Mouse (Mus musculus) brown adipose tissue, adult 24 weeks (tissue): Measurements from ENCODE around the gene Frmd6. TPM values are rescaled to one million over a fixed set of nuclear protein-coding genes. Genes with fewer than 3 reads are reported as not detected.

Experiments used
- H3K27ac ChIP-seq: fragments of 200-500 bp; replicated peaks from 2 replicates; pipeline ENCODE4 v1.5.1; 2012; ENCODE audit warnings: low read depth, mild to moderate bottlenecking, low read length
- H3K4me1 ChIP-seq: fragments of 200-500 bp; 2 replicates; pipeline ENCODE4 v1.6.1; 2012; ENCODE audit warnings: low read length, mixed read lengths; ENCODE audit not compliant: control insufficient read depth, insufficient read depth, insufficient read length
- H3K4me3 ChIP-seq: fragments of 200-500 bp; 2 replicates; pipeline ENCODE4 v1.5.1; 2012; ENCODE audit warnings: low read depth, mild to moderate bottlenecking, low read length, moderate library complexity; ENCODE audit not compliant: insufficient read depth
- polyA plus RNA-seq: library from polyadenylated mRNA; stranded (reverse); fragments of >200 nt; gene quantifications from 2 replicates; pipeline ENCODE4 v1.2.4, GENCODE M21; 2012; ENCODE audit not compliant: missing spikeins, insufficient read depth, insufficient read length

The Frmd6 gene
- polyA plus RNA-seq: 5.0 and 5.9 TPM in 2 replicates

GRCm38 (mm10) chr12:70824729-70825650, at the start of gene Frmd6:
TSS of gene Frmd6 (plus strand) at chr12:70825514.
- no peaks in the 10 kb centered on the region; the same call in 1 of the 2 replicates for H3K4me1 ChIP-seq
- peak within 1 kb of the TSS; percentile 80 for H3K4me3 ChIP-seq
- H3K27ac ChIP-seq: peak within 1 kb of the TSS; percentile 98

- no peak overlapping the region for H3K4me3 ChIP-seq
- H3K4me1 ChIP-seq: no peaks in the 10 kb centered on the region
- no peak overlapping the region for H3K27ac ChIP-seq
Measured at GRCm38 (mm10) chr12:70775609-70776008, 49.7 kb upstream of the Frmd6 start.

GRCm38 (mm10) chr12:70776683-70777082, 48.6 kb upstream of the Frmd6 start:
- H3K4me3 ChIP-seq: no peak overlapping the region
- H3K27ac ChIP-seq: no peak overlapping the region

DNA sequence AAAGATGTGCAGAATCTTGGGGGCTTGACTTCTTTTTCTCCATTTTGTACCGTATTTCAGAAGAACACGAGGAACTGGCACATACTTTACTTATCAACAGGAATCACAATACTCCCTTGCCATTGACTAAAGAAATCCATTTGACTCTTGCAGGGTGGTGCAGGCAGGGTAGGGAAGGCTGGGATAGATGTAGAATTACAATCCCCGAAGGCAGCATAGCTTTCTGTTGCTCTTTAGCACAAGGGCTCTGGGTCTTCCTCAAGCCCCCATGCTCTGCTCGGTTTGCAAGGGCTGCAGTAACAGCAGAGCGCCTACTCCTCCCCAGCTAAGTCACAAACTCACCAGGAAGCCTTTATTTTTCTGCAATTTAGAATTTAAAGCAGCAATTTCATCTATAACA, 47.8 kb upstream of the Frmd6 start:
- Histone ChIP-seq H3K4me1 (no peaks in the 10 kb centered on the region), H3K27ac (no peak overlapping the region), H3K4me3 (no peak overlapping the region)

More at GRCm38 (mm10) chr12:70776683-70777082, 48.6 kb upstream of the Frmd6 start:
- H3K4me1 ChIP-seq: no peaks in the 10 kb centered on the region

GRCm38 (mm10) chr12:70777866-70778265, 47.4 kb upstream of the Frmd6 start:
- no peak overlapping the region for H3K4me3 ChIP-seq
- H3K4me1 ChIP-seq: no peaks in the 10 kb centered on the region
- H3K27ac ChIP-seq: no peak overlapping the region

DNA sequence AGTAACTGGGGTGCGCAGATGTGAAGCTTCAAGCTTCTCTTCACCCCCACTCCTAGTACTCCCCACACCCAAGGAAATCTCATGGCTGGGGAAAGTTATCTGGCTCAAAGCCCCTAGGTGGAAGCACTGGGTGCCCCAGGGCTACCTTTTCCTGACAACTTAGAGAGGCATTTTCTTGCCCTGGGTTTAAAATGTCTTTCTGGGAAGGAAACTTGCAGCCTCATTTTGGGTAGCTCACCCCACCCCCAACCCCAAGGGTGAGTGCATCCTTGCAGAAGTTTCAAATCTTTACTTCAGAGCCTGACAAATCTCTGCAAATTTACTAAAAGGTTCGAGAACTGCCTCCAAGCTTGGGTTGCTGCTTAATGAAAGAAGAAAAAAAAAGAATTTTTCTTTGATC, 47.0 kb upstream of the Frmd6 start:
- H3K4me1 ChIP-seq: no peaks in the 10 kb centered on the region
- no peak overlapping the region for H3K27ac ChIP-seq
- no peak overlapping the region for H3K4me3 ChIP-seq

DNA sequence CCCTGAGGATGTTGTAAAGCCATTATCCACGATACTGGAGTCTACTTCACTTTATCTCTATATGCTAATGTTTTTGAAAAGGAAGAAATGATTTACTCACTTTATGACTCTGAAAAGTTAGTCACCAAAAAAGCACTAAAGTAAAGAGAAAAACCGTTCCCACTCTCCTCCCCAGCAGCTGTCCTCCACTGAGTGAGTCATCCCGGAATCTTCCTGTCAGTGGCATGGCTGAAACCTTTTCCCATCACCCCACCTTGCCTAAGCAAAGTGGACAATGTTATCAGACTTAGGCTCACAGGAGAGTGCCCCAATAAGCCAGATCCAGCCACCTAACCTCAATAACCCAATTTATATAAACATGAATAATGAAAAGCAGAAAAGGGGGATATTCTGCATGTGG, 46.6 kb upstream of the Frmd6 start:
- Histone ChIP-seq H3K27ac (no peak overlapping the region), H3K4me3 (no peak overlapping the region), H3K4me1 (0 out of 2 replicates have a peak, but pooled peaks cover 2% of the 10 kb centered on the region)

- Histone ChIP-seq H3K27ac (no peak overlapping the region), H3K4me1 (0 out of 2 replicates have a peak, but pooled peaks cover 2% of the 10 kb centered on the region), H3K4me3 (no peak overlapping the region)
Measured at GRCm38 (mm10) chr12:70783049-70783448, 42.3 kb upstream of the Frmd6 start.

- no peak overlapping the region for H3K27ac ChIP-seq
- H3K4me1 ChIP-seq: 0 out of 2 replicates have a peak, but pooled peaks cover 2% of the 10 kb centered on the region
- H3K4me3 ChIP-seq: no peak overlapping the region
Measured at GRCm38 (mm10) chr12:70783475-70784239, 41.7 kb upstream of the Frmd6 start.

- H3K27ac ChIP-seq: no peak overlapping the region
Measured at GRCm38 (mm10) chr12:70784240-70784705, 41.0 kb upstream of the Frmd6 start.

GRCm38 (mm10) chr12:70789341-70789740, 36.0 kb upstream of the Frmd6 start:
- Histone ChIP-seq H3K27ac (no peak overlapping the region), H3K4me3 (no peak overlapping the region), H3K4me1 (no peaks in the 10 kb centered on the region)

More at GRCm38 (mm10) chr12:70784240-70784705, 41.0 kb upstream of the Frmd6 start:
- no peak overlapping the region for H3K4me3 ChIP-seq
- H3K4me1 ChIP-seq: 0 out of 2 replicates have a peak, but pooled peaks cover 2% of the 10 kb centered on the region

DNA sequence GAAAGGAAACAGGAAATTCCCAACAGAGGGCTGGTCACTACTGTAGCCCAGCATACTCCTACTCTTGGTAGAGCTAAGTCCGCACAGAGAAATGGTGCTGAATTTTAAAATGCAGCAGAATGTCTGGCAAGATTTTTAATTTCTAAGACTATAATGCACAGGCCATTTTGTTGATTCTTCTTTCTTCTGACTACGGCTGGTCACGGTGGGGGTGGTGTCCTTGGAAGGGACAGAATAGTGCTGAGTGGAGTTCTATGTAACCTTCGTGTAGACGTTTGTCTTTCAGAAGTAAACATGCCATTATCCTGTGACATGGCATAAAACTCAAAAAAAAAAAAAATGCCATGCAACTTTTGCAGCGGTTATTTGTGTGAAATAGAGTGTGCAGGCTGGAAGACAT, 32.0 kb upstream of the Frmd6 start:
- H3K4me3 ChIP-seq: no peak overlapping the region

DNA sequence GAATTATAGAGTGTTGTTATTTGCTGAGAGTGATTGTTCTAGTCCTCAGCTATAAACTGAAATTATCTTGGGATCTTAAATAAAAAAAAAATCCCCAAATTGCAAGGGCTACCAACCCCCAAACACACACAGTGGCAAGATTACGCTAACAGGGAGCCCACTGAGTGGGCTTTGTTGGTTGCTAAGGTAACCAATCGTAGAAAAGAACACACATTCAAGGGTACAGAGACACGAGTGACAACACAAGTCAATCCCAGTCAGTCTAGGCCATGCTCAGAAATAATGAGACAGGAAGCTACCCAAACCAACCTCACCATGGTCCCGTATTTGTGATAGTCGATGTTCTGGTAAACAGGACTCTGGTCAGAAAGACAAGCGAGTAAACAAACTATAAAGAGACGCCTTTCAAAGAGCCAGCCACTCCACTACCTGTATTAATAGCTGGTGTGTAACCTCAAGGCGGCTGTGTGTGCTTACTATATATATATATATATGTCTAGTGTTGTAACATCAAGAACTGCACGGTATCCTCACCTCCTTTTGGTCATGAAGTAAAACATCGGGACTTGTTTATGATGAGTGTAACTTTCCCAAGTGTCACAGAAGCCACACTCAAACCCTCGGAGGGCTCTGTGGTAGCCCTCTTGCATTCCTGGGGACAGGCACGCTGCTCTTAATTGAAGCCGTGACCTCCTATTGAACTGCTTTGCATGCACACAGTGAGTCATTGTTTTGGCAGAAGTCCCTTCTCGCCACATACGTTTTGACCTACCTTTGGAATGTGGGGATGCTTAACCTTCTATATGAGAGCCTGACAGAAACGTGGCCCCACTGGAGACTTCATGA, 30.5 kb upstream of the Frmd6 start:
- no peak overlapping the region for H3K4me3 ChIP-seq
- peaks cover 6% of the 10 kb centered on the region; the same call in 1 of the 2 replicates for H3K4me1 ChIP-seq
- no peak overlapping the region for H3K27ac ChIP-seq

More for the DNA sequence above, 32.0 kb upstream of the Frmd6 start:
- H3K27ac ChIP-seq: no peak overlapping the region
- no peaks in the 10 kb centered on the region for H3K4me1 ChIP-seq

GRCm38 (mm10) chr12:70795389-70795711, 30.0 kb upstream of the Frmd6 start:
- no peak overlapping the region for H3K27ac ChIP-seq
- H3K4me3 ChIP-seq: no peak overlapping the region
- peaks cover 6% of the 10 kb centered on the region; the same call in 1 of the 2 replicates for H3K4me1 ChIP-seq
